14 mouse cellular contexts compared by ENCODE assay signal in genomic region chr16:41408850-41409249, GRCm38 (mm10).
DNase-seq lines count a peak whose midpoint lies in the region; TF ChIP-seq lines count a peak whose summit lies in the region.
"Had no signal": no experiment of that assay in that cellular context is flagged by ENCODE, and none has a peak within 500 bp of the region (broad histone marks: within the 10 kb centered on the region; RNA-seq: fewer than 3 reads in every experiment).

No protein-coding gene starts in this region.

- no peak for TF ChIP-seq POLR2A in kidney, adult 2 months (IDR thresholded peaks at IDR 0.05; ENCODE audit: low read depth, low read length)

- no peaks in the 10 kb centered on the region for H3K4me1 ChIP-seq in kidney, adult 2 months (ENCODE audit: control insufficient read depth, insufficient read depth, low read length)
- H3K4me1 ChIP-seq: heart, embryonic 15.5 days; neural tube, embryonic 12.5 days had no signal

- H3K36me3 ChIP-seq in kidney, adult 2 months (ENCODE audit: control insufficient read depth, insufficient read depth, low read length): no peaks in the 10 kb centered on the region
- H3K36me3 ChIP-seq: heart, embryonic 15.5 days; neural tube, embryonic 12.5 days had no signal

- peak; percentile 21 for DNase-seq in kidney, adult 2 months
- DNase-seq in kidney, postnatal 10 days: no peak
- peak; percentile 6 for DNase-seq in MN1 (ENCODE audit: low spot score)
- DNase-seq in brain, adult 2 months (ENCODE audit: low read depth, low spot score): peak; percentile 32
- peak; percentile 2 to 3 for DNase-seq in kidney, postnatal 4 days
- DNase-seq in layer of hippocampus, adult 8-10 months (ENCODE audit: low spot score in 2 of 2): no peak
- no peak for DNase-seq in urinary bladder, postnatal 14 days (ENCODE audit: low spot score)
- DNase-seq: gastrocnemius, postnatal 36 days; lung, postnatal 4 days; midbrain, embryonic 14.5 days had no signal

- no peak overlapping the region for H3K27ac ChIP-seq in kidney, adult 2 months (ENCODE audit: insufficient read depth, low read depth, low read length)
- H3K27ac ChIP-seq: heart, embryonic 15.5 days; hindbrain, embryonic 14.5 days; liver, embryonic 14.5 days; neural tube, embryonic 12.5 days had no signal

- 26% methylated on average over 7 of the region's 7 CpGs for WGBS in kidney, adult 2 months

- H3K27me3 ChIP-seq in kidney, adult 2 months (replicated peaks; ENCODE audit: control insufficient read depth, insufficient read depth, low read length): no peaks in the 10 kb centered on the region; the same call in 1 of the 2 replicates
- H3K27me3 ChIP-seq: heart, embryonic 15.5 days; neural tube, embryonic 12.5 days had no signal

- no peak overlapping the region for H3K4me3 ChIP-seq in kidney, adult 2 months (ENCODE audit: insufficient read depth, low read depth, low read length)
- H3K4me3 ChIP-seq: heart, embryonic 15.5 days; neural tube, embryonic 12.5 days had no signal

- TF ChIP-seq CTCF in kidney, adult 2 months (conservative IDR thresholded peaks at IDR 0.05; ENCODE audit: insufficient read depth, insufficient read length, low read depth, low read length): no peak; the same call in 1 of the 2 replicates

Comparison
In these comparisons a context has a peak if more than half of its experiments do, and no peak if none do; other contexts are left out.
1. DNase-seq: peak in kidney, adult 2 months (single experiment), MN1 (single experiment), brain, adult 2 months (single experiment) and kidney, postnatal 4 days (2 of 2); none in kidney, postnatal 10 days (single experiment), layer of hippocampus, adult 8-10 months (0 of 2) and urinary bladder, postnatal 14 days (single experiment).